Mouse (Mus musculus) neural tube, embryonic 10.5 days (tissue): ENCODE results near the gene Rhbdl1.

Experiments used
- DNase-seq: peaks from one replicate; pipeline ENCODE4 v3.0.0-alpha.2; 2017; ENCODE audit warnings: low spot score; ENCODE audit errors: extremely low spot score

The Rhbdl1 gene

DNA sequence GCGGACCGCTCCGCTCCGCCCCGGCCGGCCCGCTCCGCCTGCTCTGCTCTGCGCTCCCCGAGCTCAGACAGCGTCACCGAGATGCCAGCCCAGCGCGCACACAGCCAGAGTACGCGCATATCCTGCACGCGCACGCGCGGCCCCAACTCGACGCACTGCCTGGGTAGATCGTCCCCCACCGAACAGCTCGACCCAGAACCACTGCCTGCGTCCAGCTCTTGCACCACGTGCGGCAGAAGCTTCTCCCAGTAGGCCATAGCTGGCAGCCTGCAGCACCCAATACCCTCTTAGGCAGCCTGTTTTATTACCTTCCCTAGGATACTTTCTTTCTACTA is at the start of gene Rhbdl1:
TSS of gene Rhbdl1 (minus strand) at position 220 of the 335 bp plus-strand sequence.
- peak; percentile 61 for DNase-seq

GRCm38 (mm10) chr17:25886806-25887205 is 49.7 kb upstream of the Rhbdl1 start:
- DNase-seq, result no peak

DNA sequence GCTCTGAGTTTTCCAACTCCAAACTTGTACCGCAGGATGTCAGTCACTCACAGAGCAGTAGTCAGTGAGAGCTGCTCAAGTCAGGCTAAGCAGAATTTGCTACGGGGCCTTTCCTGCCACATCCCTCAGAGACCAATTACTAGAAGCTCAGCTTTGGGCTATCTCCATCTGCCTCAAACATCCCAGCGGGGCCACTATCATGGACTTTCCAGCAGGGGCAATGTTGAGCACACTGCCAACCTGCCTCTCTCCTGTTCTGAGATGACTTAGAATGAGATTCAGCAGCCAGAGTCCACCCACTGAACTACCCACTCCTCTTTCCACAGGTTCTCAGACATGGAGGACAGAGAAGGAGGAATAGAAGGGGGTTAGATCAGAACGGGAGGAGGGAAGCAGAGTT is 48.5 kb upstream of the Rhbdl1 start:
- DNase-seq, result no peak

DNA sequence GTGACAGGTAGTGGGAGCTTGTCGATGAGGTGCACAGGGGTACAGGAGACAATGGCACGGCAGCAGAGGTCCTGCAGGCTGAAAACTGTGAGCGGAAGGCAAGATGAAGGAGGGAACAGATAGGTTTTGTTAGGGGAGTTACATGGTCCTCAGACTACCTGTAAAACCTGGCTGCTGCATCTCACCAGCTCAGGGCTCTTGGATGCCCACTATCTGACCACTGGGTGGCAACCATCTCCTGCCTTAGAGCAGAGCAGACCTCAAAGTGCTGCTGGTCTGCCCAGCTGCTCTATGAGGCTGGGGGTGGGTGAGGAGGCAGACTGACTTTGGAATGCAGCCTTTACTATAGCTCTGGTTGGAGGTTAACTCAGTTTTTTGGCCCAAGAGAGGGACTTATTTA is 46.7 kb upstream of the Rhbdl1 start:
- DNase-seq, result no peak

DNA sequence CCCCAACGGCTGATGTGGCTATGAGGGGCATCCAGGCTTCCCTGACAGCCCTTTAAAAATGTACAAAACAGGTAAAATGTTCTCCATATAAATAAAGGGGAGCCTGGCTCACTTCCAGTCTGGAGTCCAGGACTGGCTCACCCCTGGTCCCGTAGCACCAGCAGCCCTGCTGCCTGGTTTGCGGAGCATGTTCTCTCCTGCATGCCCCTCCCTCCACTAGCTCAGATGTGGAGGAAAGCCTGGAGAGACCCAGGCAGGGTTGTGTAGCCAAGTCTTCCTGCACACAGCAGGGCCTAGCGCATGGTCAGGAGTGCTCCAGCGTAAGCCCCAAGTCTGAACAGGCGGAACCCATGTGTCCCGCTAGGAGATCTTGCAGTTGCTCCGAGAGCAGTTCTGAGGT is 46.2 kb upstream of the Rhbdl1 start:
- DNase-seq, result no peak

DNA sequence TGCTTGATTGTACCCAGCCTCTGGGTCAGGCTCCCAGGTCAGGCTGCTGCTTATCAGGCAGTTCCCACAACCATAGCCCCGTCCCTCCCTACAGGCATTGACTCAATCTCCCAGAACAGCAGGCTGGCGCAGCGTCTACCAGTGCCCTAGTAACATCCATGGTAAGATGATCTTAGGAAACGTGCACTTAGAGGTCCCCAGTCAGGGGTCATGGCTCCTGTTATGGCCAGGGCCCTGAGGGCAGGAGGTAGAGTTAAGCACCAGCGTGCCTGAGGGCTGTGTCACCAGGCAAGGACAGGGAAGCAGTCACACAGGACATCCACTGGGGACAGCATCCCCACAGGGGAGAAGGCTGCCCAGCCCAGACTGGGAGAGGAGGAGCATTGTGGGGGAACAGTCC is 45.2 kb upstream of the Rhbdl1 start:
- DNase-seq, result peak; percentile 43

- peak; percentile 68 for DNase-seq
These were observed 44.6 kb upstream of the Rhbdl1 start for GRCm38 (mm10) chr17:25881691-25882090.

GRCm38 (mm10) chr17:25880913-25881641 is 44.0 kb upstream of the Rhbdl1 start:
- DNase-seq, result peak; percentile 76

DNA sequence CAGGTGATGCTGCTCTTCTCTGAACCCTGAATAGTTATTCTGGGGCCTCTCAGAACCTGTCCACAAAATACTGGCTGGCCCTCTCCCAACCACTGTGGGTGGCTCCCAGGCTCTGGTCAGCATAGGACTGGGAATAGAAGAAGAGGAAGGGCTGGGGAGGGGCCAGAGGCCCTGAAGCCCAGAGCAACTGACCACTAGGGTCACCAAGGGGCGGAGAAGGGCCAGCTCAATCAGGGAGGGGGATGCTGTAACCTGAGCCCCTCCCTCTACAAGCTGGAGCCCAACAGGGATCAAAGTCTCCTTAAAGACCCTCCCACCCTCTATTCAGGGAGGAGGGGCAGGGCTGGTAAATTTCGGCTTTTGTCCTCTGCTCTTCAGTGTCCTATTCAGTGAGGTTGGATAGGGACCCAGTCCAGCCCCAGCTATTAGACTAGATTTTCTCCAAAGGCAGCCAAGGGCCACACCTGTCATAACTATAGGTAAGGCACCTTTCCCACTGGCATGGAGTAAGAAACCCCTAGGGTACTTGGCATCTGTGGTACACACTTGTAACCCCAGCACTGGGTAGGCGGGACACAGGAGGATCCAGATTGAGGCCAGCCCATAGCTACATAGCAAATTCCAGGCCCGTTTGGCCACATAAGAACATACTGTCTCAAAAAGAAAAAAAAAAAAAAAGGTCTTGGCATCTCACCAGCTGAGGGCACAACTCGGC is 43.3 kb upstream of the Rhbdl1 start, which contains the start of gene Wfikkn1:
TSS of gene Wfikkn1 (minus strand) at position 663 of the 715 bp plus-strand sequence.
- peak; percentile 52 for DNase-seq

DNA sequence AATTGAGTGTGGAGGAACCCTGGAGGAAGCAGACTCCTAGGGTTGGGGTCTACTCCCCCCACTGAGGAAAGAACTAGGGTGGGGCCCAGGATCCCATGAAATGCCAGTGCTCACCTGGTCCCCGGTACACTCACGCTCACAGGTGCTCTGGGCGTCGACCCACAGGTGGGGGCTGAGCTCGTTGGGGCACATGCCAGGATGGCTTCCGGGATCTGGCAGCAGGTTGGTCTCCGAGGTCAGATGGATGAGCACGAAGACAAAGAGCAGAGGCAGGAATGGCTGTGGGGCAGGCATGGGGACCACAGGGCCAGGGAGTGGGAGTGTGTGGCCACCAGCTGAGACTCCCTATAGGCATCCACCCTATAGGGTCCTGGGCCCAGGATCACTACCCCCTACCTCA is 42.7 kb upstream of the Rhbdl1 start:
- DNase-seq, result no peak

DNA sequence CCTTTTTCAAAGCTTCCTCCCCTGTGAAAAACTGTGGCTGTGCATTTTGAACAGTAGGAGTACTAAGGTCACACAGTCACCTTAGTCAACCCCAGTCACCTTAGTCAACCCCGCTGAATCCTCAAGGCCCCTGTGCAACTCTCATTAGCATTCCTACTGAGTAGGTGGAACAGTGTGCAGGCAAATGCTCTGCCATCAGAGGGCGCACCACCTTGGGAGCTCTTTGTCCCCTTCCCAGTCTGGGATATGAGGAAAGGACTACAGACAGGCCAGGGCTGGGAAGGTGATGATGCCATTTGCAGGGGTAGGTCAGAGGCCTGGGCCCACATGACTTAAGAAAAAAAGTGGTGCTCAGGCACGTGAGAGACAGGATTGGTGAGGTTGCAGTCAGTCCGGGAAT is 42.2 kb upstream of the Rhbdl1 start:
- no peak for DNase-seq

DNA sequence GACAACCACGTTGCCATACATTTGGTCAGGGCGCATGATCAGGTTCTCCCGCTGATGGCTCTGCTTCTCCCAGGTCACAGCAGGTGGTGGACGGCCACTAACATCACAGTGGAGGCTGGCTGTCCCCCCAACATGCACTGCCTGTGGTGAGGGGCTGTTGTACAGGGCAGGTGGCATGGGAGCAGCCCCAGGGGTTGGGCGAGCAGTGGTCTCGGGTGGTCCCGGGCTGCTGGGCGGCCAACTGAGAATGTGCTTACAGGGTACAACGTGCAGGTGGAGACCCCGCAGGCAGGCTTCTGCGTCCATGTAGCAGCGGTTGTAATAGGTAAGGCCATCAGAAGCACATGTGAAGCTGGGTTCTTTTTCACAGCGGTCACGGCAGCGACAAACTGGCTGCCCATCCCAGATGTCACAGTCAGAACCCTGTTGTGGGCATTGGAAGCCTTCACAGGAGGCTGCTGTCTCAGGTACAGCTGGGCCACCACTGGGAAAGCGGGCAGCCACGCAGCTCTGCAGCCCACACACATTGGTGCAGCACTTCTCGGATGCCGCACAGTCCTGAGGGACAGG is 41.6 kb upstream of the Rhbdl1 start:
- no peak for DNase-seq

DNA sequence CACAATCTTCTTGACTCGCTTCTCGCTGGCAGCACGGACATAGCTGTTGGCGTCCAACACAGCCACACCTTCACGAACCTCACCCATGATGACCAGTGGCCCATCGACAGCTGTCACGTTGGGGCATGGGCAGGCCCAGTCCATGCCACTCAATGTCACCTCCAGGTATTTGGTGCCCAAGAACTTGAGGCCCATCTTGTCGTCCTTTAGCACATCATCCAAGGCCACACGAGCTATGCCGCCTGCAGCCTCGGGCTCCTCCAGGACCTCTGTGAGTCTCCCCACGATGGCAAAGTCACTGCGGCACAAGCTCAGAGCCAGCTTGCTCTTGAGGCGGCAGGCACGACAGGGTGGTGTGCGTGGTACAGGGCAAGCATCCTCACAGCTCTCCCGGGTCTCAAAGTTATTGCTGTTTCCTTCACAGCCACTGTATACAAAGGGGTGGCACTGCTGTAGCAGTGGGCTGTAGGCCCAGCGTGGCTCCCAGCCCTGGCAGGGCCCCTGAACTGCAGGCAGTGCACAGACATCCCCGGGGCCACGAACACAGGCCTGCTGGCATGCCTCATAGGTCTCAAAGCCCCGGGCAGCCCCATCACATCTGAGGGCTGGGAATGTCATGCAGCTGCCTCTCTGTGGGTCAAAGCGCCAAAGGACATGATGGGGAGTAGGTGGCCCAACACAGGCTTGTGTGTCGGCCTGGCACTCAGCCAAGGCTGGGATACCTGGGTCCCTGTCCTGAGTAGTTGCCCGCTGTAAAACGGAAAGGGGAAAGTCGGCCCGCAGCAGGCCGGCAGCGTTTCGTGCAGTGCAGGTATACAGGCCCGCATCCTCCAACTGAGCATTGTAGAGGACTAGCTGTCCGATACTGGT is 40.9 kb upstream of the Rhbdl1 start:
- no peak for DNase-seq

DNA sequence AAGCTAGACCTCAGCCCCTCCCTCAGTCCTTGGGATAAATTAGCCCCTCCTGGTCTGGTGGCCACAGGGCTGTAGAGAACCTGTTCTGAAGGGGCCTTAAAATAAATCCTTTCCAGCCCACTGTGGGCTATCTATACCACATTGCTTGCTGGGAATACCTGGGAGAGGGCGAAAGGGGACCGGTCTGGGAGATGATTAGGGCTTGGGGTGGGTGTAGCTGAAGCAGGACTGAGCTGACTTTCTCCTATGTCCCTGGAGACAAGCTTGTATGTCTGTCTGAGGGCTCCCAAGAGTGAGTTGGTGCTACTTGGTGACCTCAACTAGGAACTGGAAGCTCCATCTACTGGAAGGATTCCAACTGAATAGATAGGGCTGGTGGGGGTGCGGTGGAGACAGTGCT is 39.9 kb upstream of the Rhbdl1 start:
- no peak for DNase-seq

DNA sequence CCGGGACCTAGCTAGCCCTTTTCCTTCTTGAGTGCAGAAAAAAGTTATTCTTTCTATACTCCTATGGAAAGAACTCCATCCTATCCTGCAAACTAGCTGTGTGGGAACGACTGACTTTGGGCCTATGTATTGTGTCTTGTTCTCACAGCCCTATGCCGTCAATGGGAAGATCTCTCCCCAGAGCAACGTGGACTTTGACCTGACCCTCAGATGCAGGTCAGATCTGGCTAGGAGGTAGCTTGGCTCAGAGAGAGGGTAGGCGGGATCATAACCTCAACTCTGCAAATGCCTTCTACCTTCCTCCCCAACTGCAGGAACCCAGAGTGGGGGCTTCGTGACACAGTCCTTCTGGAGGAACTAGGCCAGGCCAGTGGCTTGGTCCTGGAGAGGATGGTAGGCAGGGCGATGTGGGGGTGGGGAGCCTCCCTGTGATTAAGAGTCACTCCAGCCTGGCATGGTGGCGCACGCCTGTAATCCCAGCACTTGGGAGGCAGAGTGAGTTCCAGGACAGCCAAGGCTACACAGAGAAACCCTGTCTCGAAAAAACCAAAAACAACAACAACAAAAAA is 39.3 kb upstream of the Rhbdl1 start:
- DNase-seq, result no peak

DNA sequence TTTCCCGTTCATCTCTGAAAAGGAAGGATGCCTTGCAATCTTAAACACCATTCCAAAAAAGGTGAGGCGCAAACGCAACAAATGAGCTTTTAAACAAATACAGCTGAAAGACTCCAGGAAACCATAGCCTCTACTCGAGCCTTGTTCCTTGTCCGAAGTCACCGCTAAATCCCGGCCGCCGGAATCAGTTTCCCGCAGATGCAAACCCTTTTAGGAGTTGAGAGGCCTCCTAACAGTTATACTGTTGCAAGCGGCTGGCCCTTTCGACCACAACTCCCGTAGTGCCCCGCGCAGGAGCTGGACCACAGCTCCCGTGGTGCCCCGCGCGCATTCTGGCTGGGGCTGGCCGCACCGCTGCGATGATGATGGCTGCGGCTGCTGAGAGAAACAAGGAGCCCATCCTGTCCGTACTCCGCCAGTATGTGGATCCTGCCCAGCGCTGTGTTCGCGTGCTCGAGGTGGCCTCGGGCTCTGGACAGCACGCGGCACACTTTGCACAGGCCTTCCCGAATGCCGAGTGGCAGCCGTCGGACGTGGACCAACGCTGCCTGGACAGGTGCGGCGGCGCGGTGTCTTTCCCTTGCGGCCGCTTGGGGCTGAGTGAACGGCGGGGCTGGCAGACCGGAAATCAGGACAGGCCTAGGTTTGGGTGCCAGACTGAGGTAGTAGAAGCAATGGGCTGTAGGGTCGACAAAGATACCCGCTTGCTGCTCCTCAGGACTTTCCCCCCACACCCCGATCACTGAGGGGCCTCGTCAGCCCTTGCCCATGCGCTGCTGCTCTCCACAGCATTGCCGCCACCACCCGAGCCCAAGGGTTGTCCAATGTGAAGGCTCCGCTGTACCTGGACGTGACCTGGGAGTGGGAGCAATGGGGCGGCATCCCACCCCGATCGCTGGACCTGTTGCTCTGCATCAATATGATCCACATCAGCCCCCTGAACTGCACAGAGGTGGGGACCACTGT is 38.4 kb upstream of the Rhbdl1 start:
- peak; percentile 90 for DNase-seq

DNA sequence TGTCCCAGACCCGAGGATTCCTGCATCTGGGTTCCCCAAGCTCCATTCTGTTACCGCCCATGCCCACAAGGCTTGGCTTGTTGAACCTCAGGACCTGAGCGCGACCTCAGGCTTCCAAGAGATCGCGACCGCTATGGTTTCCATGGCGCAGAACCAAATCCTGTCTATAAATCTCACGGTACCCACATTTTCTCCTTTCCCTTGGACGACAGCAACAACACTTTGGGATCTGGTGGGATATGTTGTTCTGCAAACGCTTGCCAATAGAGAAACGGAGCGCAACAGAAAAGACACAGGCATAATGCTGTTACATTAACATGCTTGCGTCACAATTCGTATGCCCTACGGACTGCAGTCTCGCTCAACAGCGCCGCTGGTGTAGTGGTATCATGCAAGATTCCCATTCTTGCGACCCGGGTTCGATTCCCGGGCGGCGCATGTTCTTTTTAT is 37.7 kb upstream of the Rhbdl1 start, which contains the start of gene Mettl26:
TSS of gene Mettl26 (plus strand) at position 354 of the 450 bp plus-strand sequence.
- DNase-seq, result peak; percentile 98

DNA sequence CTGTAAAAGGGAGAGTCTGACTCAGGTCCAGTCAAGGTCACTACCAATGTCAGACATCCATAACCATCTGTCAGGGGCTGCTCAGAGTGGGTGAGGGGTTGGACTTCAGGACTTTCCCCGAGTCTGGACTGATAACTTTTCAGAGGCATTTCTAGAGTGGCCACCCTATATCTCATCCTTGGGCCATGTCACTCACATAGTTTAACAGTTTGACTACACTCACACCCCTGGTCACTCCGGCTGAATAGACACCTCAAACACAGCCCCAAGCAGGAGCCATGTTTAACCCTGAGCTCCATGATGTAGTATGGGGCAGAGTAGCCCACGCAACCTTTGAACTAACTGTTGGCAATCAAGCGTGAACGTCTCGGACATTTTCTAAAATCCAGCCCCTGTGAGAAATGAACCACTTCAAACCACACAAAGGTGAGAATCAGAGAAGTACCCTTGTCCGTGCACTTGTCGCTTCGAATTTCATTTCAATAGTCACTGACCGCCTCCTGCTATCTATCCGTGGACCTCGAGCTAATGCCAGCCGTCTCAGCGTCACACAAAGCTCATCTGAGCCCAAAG is 37.1 kb upstream of the Rhbdl1 start:
- DNase-seq, result peak; percentile 23

GRCm38 (mm10) chr17:25873405-25874147 is 36.5 kb upstream of the Rhbdl1 start:
- no peak for DNase-seq
